Mouse (Mus musculus) embryonic fibroblast, embryonic 13.5 days (primary cell): ENCODE results near the gene Wdr83os. TPM values are rescaled to one million over a fixed set of nuclear protein-coding genes. Genes with fewer than 3 reads are reported as not detected.
"Not testable (repeated sequence)": the region's sequence is repeated elsewhere in the genome, so short reads cannot be mapped to it uniquely, and the experiment has no call there.

Source experiments
- H3K27ac ChIP-seq: 2 replicates; pipeline ENCODE4 v1.5.1; 2012; ENCODE audit warnings: low read length, control low read depth, inconsistent platforms; ENCODE audit not compliant: insufficient read depth
- H3K4me1 ChIP-seq: 2 replicates; pipeline ENCODE4 v1.6.1; 2011; ENCODE audit warnings: low read length; ENCODE audit not compliant: control insufficient read depth, insufficient read depth
- H3K4me3 ChIP-seq: 2 replicates; pipeline ENCODE4 v1.5.1; 2011; ENCODE audit warnings: mild to moderate bottlenecking, control low read depth, low read length; ENCODE audit not compliant: insufficient read depth
- CTCF ChIP-seq: IDR thresholded peaks from 2 replicates; pipeline ENCODE4 v1.5.1; 2011; ENCODE audit warnings: mild to moderate bottlenecking, control low read depth, low read length, moderate library complexity, borderline replicate concordance; ENCODE audit not compliant: insufficient read depth
- POLR2A ChIP-seq: IDR thresholded peaks from 2 replicates; pipeline ENCODE4 v1.6.1; 2011; ENCODE audit warnings: low read depth, mild to moderate bottlenecking, control low read depth, low read length, moderate library complexity
- polyA plus RNA-seq: library from polyadenylated mRNA; stranded (reverse); fragments of >200 nt; gene quantifications from 2 replicates; pipeline ENCODE4 v1.2.4, GENCODE M21; 2011; ENCODE audit warnings: low read depth; ENCODE audit not compliant: missing spikeins, insufficient read length

Gene Wdr83os
- polyA plus RNA-seq, 1 experiment, result 133 TPM

DNA sequence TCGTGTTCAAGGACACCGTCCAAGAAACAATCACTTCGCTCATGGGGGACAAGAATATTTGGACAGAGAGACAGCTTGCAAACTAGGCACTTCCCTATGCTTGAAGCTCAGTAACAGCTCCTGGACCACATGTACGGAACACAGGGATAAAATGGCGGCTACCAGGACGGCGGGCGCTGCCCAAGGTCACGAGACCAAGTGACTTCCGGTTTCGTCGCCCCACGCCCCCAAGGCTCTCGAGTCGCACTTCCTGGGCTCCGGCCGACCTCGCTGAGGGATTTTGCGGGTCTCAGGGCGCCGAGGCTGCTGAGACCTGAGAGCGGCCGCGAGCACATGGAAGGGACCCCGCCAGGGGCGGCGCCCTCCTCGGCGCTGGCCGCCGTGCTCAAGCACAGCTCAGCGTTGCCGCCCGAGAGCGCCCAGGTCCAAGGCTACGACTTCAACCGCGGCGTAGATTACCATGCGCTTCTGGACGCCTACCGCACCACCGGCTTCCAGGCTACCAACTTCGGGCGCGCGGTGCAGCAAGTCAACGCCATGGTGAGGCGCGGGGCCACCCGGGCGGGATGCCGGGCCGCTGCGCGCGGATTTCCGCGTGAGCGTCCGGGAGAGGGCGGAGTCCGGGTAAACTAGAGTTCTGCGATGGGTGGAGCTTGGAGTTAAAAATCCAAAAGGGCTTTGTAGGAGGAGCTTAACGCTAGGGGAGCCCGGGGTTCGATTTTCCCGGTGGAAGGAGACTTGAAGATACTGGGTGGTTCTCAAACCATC, 8.8 kb upstream of the Wdr83os start, which contains the start of gene Dhps:
Dhps (plus strand) TSS at position 244 of the 768 bp plus-strand sequence.
- H3K27ac ChIP-seq, result peak within 1 kb of the TSS; percentile 96
- peaks cover 5% of the 10 kb centered on the region; the same call in 1 of the 2 replicates for H3K4me1 ChIP-seq
- TF ChIP-seq POLR2A, result peak; percentile 67
- TF ChIP-seq CTCF, result no peak
- H3K4me3 ChIP-seq, result peak within 1 kb of the TSS; percentile 85

- Histone ChIP-seq H3K4me1 (peaks cover 5% of the 10 kb centered on the region; the same call in 1 of the 2 replicates), H3K27ac (peak overlapping the region; percentile 82), H3K4me3 (peak overlapping the region; percentile 85)
- TF ChIP-seq CTCF (no peak), POLR2A (no peak)
Observed at GRCm38 (mm10) chr8:85072364-85072929, 8.1 kb upstream of the Wdr83os start.

DNA sequence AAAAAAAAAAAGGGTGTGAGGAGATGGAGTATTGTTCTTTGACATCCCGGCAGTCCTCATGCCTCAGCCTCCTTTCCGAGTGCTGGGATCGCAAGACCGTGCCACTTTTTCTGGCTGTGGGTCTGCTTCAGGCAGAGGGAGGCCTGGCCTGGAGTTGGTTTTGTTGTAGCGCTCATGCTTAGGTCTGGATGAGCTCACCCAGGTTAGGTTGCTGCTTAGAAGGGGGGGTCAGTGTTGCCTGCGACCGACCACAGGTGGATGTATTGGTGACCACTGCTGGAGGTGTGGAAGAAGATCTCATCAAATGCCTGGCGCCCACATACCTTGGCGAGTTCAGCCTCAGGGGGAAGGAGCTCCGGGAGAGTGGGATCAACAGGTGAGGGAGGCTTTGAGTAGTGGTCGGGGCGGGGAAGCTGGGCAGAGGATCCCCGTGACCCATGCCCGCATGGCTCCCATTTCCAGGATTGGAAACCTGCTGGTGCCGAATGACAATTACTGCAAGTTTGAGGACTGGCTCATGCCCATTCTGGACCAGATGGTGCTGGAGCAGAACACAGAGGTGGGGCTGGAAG, 7.4 kb upstream of the Wdr83os start:
- no peak overlapping the region for H3K4me3 ChIP-seq
- peaks cover 5% of the 10 kb centered on the region; the same call in 1 of the 2 replicates for H3K4me1 ChIP-seq
- TF ChIP-seq POLR2A, result no peak
- TF ChIP-seq CTCF, result no peak
- H3K27ac ChIP-seq, result 0 out of 2 replicates have a peak overlapping the region, but pooled peaks have one; percentile 14

GRCm38 (mm10) chr8:85074167-85074566, 6.4 kb upstream of the Wdr83os start:
- no peak for TF ChIP-seq POLR2A
- TF ChIP-seq CTCF, result no peak
- no peak overlapping the region for H3K4me3 ChIP-seq
- H3K27ac ChIP-seq, result no peak overlapping the region
- H3K4me1 ChIP-seq, result peaks cover 5% of the 10 kb centered on the region; the same call in 1 of the 2 replicates

GRCm38 (mm10) chr8:85074617-85075016, 5.9 kb upstream of the Wdr83os start:
- Histone ChIP-seq H3K4me3 (no peak overlapping the region), H3K27ac (no peak overlapping the region), H3K4me1 (peaks cover 5% of the 10 kb centered on the region; the same call in 1 of the 2 replicates)
- TF ChIP-seq CTCF (no peak), POLR2A (no peak)

DNA sequence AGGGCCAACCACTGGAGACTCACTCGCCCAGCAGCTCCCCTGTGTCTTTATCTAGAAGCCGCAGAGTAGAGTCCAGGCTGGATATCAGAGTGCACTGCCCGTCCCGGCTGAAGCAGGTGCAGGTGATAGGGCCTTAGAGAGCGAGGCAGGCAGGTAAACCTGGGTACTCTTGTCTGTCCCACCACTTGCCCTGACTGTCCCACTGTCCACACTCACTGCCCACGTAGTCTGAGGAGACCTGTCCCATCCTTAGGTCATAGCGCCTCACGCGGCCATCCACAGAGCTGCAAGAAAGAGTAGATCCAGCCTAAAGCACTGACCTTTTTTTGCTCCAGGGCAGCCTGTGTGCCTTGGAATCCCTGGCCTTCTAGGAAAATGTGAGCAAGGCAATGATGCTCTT, 4.5 kb upstream of the Wdr83os start:
- Histone ChIP-seq H3K4me3 (no peak overlapping the region), H3K27ac (no peak overlapping the region), H3K4me1 (peaks cover 2% of the 10 kb centered on the region; the same call in 1 of the 2 replicates)
- no peak for TF ChIP-seq POLR2A
- peak; percentile 61; the same call in 1 of the 2 replicates for TF ChIP-seq CTCF

DNA sequence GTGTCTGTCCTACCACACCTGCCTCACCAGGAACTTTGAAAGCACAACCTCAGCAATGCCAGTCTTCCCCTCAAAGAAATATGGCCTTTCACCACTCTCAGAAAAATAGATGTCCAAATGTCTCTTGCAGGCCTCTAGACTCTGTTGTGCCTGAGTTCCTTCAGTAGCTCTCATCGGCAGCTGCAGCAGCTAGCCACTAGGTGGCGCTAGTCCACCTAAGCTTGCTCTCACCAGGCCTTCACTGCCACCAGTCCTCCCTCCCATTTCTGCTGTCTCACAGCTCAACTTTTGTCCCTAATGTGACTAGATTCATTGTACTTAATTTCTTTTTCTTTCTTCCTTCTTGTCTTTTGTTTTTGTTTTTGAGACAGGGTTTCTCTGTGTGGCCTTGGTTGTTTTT, 3.5 kb upstream of the Wdr83os start:
- no peak overlapping the region for H3K27ac ChIP-seq
- no peaks in the 10 kb centered on the region for H3K4me1 ChIP-seq
- TF ChIP-seq CTCF, result peak; percentile 96
- no peak for TF ChIP-seq POLR2A
- no peak overlapping the region for H3K4me3 ChIP-seq

- H3K4me1 ChIP-seq, result peaks cover 7% of the 10 kb centered on the region; the same call in 1 of the 2 replicates
- H3K4me3 ChIP-seq, result peak overlapping the region; percentile 67
- no peak overlapping the region for H3K27ac ChIP-seq
- TF ChIP-seq CTCF, result no peak
- TF ChIP-seq POLR2A, result no peak
Observed at GRCm38 (mm10) chr8:85080214-85080531, 367 bp upstream of the Wdr83os start.

GRCm38 (mm10) chr8:85081216-85081555, 646 bp downstream of the Wdr83os start, which contains the start of gene Wdr83:
TSS of gene Wdr83 (minus strand) at chr8:85081306.
- peaks cover 7% of the 10 kb centered on the region; the same call in 1 of the 2 replicates for H3K4me1 ChIP-seq
- TF ChIP-seq POLR2A (no peak; the same call in 1 of the 2 replicates), CTCF (no peak)
- H3K27ac ChIP-seq, result 0 out of 2 replicates have a peak within 1 kb of the TSS, but pooled peaks have one; percentile 44
- peak within 1 kb of the TSS; percentile 67 for H3K4me3 ChIP-seq

DNA sequence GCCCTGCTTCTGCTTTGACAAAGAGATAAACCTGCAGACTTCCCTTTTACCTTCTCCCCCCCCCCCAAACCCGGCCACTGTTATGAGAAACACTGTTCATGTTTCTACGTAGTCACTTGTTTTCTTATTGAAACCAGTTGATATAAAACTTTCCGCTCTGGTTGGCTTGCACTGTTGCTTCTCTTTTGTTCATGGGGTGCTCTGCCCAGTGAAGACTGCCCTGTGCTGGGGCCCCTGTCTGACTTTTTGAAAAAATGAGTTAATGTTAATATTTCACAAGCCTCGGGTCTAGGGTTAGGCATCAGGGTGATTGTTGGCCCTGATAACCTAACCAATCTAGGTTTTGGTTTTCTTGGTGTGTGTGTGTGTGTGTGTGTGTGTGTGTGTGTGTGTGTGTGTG, 1.6 kb downstream of the Wdr83os start:
- not testable (repeated sequence) for H3K27ac ChIP-seq, H3K4me1 ChIP-seq, H3K4me3 ChIP-seq
